Mouse (Mus musculus) activated CD4-positive, CD25-positive, alpha-beta regulatory T cell (primary cell): ENCODE data around the gene Ring1. TPM values are rescaled to one million over a fixed set of nuclear protein-coding genes. Genes with fewer than 3 reads are reported as not detected.

Source experiments
- polyA plus RNA-seq, 2 experiments: library from polyadenylated mRNA; unstranded; fragments of 100-300 nt; shearing (Covaris generic); gene quantifications; one replicate each; pipeline ENCODE4 v1.2.1; 2017

Gene Ring1
- 10 to 100 TPM; 27.7 to 36.2 TPM for polyA plus RNA-seq

GRCm38 (mm10) chr17:34024317-34024821 is at the start of gene Ring1:
TSS of gene Ring1 (minus strand) at chr17:34024680.

GRCm38 (mm10) chr17:34038878-34039561 is 14.5 kb upstream of the Ring1 start, which contains the start of gene Col11a2:
TSS of gene Col11a2 (plus strand) at chr17:34039437.

GRCm38 (mm10) chr17:34031465-34032173 is 7.1 kb upstream of the Ring1 start, which contains the start of the genes Slc39a7 and Rxrb:
TSS of gene Slc39a7 (minus strand) at chr17:34031682.
TSS of gene Rxrb (plus strand) at chr17:34031812.

GRCm38 (mm10) chr17:34027656-34028223 is 3.3 kb upstream of the Ring1 start, which contains the start of gene H2-Ke6:
TSS of gene H2-Ke6 (minus strand) at chr17:34028060.

GRCm38 (mm10) chr17:34000150-34000537 is 24.3 kb downstream of the Ring1 start, which contains the start of gene H2-K1:
TSS of gene H2-K1 (minus strand) at chr17:34000347.

Other genes with a start within 250 kb of the Ring1 start
- 1 to 10 TPM; 2.2 to 9.0 TPM for gene Angptl4, start 242.8 kb downstream of the Ring1 start, polyA plus RNA-seq
- 1 to 10 TPM; 5.5 to 8.4 TPM for gene Kank3, start 214.2 kb downstream of the Ring1 start, polyA plus RNA-seq
- 1,000 to 10,000 TPM in 1 of 2 experiments, 100 to 1,000 TPM in 1; 711 to 1,323 TPM for gene Rps28, start 200.1 kb downstream of the Ring1 start, polyA plus RNA-seq
- gene Ndufa7, start 200.1 kb downstream of the Ring1 start, polyA plus RNA-seq = 100 to 1,000 TPM; 336 to 377 TPM
- gene Cd320, start 181.6 kb downstream of the Ring1 start, polyA plus RNA-seq = 10 to 100 TPM; 10.3 to 32.6 TPM
- not detected for gene Gm7029, start 150.8 kb downstream of the Ring1 start, polyA plus RNA-seq
- 10 to 100 TPM in 1 of 2 experiments, 1 to 10 TPM in 1; 5.4 to 10.0 TPM for gene Kifc1, start 134.0 kb downstream of the Ring1 start, polyA plus RNA-seq
- gene Platr17, start 119.5 kb downstream of the Ring1 start, polyA plus RNA-seq = 1 to 10 TPM; 3.2 to 8.3 TPM
- 100 to 1,000 TPM; 126 to 129 TPM for gene Daxx, start 115.3 kb downstream of the Ring1 start, polyA plus RNA-seq
- gene Tapbp, start 108.8 kb downstream of the Ring1 start, polyA plus RNA-seq = 100 to 1,000 TPM; 650 to 721 TPM
- 10 to 100 TPM; 18.2 to 18.6 TPM for gene Zbtb22, start 108.8 kb downstream of the Ring1 start, polyA plus RNA-seq
- gene Rgl2, start 95.1 kb downstream of the Ring1 start, polyA plus RNA-seq = 100 to 1,000 TPM; 109 to 112 TPM
- gene Pfdn6, start 84.3 kb downstream of the Ring1 start, polyA plus RNA-seq = 100 to 1,000 TPM; 145 to 156 TPM
- gene Wdr46, start 84.0 kb downstream of the Ring1 start, polyA plus RNA-seq = 10 to 100 TPM; 46.5 to 72.2 TPM
- 10 to 100 TPM; 37.5 to 47.5 TPM for gene B3galt4, start 73.2 kb downstream of the Ring1 start, polyA plus RNA-seq
- gene Vps52, start 68.9 kb downstream of the Ring1 start, polyA plus RNA-seq = 10 to 100 TPM; 61.1 to 66.8 TPM
- gene Rps18, start 68.7 kb downstream of the Ring1 start, polyA plus RNA-seq = 1,000 to 10,000 TPM; 1,636 to 3,186 TPM
- over 10,000 TPM; 11,900 to 12,872 TPM for gene H2-K1, start 24.3 kb downstream of the Ring1 start, polyA plus RNA-seq
- 100 to 1,000 TPM; 183 to 346 TPM for gene H2-Ke6, start 3.4 kb upstream of the Ring1 start, polyA plus RNA-seq
- gene Slc39a7, start 7.0 kb upstream of the Ring1 start, polyA plus RNA-seq = 10 to 100 TPM; 80.0 to 90.9 TPM
- gene Rxrb, start 7.1 kb upstream of the Ring1 start, polyA plus RNA-seq = 10 to 100 TPM; 43.3 to 60.3 TPM
- 1 to 10 TPM in 1 of 2 experiments, under 1 TPM in 1; 0.86 to 1.7 TPM for gene Col11a2, start 14.8 kb upstream of the Ring1 start, polyA plus RNA-seq
- 10 to 100 TPM; 19.9 to 60.5 TPM for gene H2-Oa, start 67.7 kb upstream of the Ring1 start, polyA plus RNA-seq
- 100 to 1,000 TPM; 113 to 424 TPM for gene H2-DMa, start 94.9 kb upstream of the Ring1 start, polyA plus RNA-seq
- gene Brd2, start 98.0 kb upstream of the Ring1 start, polyA plus RNA-seq = 100 to 1,000 TPM; 158 to 192 TPM
- gene H2-DMb2, start 118.6 kb upstream of the Ring1 start, polyA plus RNA-seq = 10 to 100 TPM in 1 of 2 experiments, 1 to 10 TPM in 1; 6.4 to 25.9 TPM
- 10 to 100 TPM in 1 of 2 experiments, 1 to 10 TPM in 1; 3.4 to 17.2 TPM for gene H2-DMb1, start 128.4 kb upstream of the Ring1 start, polyA plus RNA-seq
- gene Tap1, start 162.9 kb upstream of the Ring1 start, polyA plus RNA-seq = 100 to 1,000 TPM; 385 to 581 TPM
- gene Psmb9, start 163.1 kb upstream of the Ring1 start, polyA plus RNA-seq = 100 to 1,000 TPM; 596 to 730 TPM
- 1,000 to 10,000 TPM; 1,449 to 1,599 TPM for gene Psmb8, start 173.0 kb upstream of the Ring1 start, polyA plus RNA-seq
- gene Tap2, start 178.8 kb upstream of the Ring1 start, polyA plus RNA-seq = 100 to 1,000 TPM; 207 to 347 TPM
- gene H2-Ob, start 214.2 kb upstream of the Ring1 start, polyA plus RNA-seq = 10 to 100 TPM; 22.8 to 55.0 TPM
- gene H2-Ab1, start 233.0 kb upstream of the Ring1 start, polyA plus RNA-seq = 10 to 100 TPM; 40.5 to 91.7 TPM